Mouse (Mus musculus): ENCODE data around the gene Megf9. TPM values are rescaled to one million over a fixed set of nuclear protein-coding genes. Genes with fewer than 3 reads are reported as not detected.
A peak's percentile ranks its signal among the peaks of the same experiment; 100 is the strongest.

Gene Megf9
- polyA plus RNA-seq, 1 experiment from 2014 or later = 8.4 TPM

- WGBS = 43% methylated on average over 6 of the region's 6 CpGs
- Histone ChIP-seq H3K27me3 (no peaks in the 10 kb centered on the region), H3K4me1 (peaks cover 9% of the 10 kb centered on the region), H3K9ac (no peak overlapping the region), H3K4me2 (no peak overlapping the region), H3K36me3 (no peaks in the 10 kb centered on the region), H3K9me3 (no peaks in the 10 kb centered on the region), H3K27ac (no peak overlapping the region), H3K4me3 (no peak overlapping the region)
- ATAC-seq (ENCODE audit: borderline replicate concordance, extremely low read depth, low FRiP score, low TSS enrichment) = no peak
Observed at GRCm38 (mm10) chr4:70540743-70541142, 5.9 kb upstream of the Megf9 start.

GRCm38 (mm10) chr4:70536661-70537580 lies 2.1 kb upstream of the Megf9 start:
- no peak for ATAC-seq (ENCODE audit: borderline replicate concordance, extremely low read depth, low FRiP score, low TSS enrichment)
- H3K4me2 ChIP-seq = no peak overlapping the region
- H3K36me3 ChIP-seq = no peaks in the 10 kb centered on the region
- peaks cover 29% of the 10 kb centered on the region for H3K4me1 ChIP-seq
- WGBS = 31% methylated on average over 2 of the region's 2 CpGs
- H3K27ac ChIP-seq = no peak overlapping the region
- H3K27me3 ChIP-seq = no peaks in the 10 kb centered on the region
- H3K9ac ChIP-seq = no peak overlapping the region
- no peak overlapping the region for H3K4me3 ChIP-seq
- H3K9me3 ChIP-seq = no peaks in the 10 kb centered on the region

GRCm38 (mm10) chr4:70535711-70536311 lies 1.0 kb upstream of the Megf9 start:
- no peaks in the 10 kb centered on the region for H3K36me3 ChIP-seq
- H3K4me1 ChIP-seq = peaks cover 29% of the 10 kb centered on the region
- peak overlapping the region; percentile 79 for H3K9ac ChIP-seq
- WGBS = 7% methylated on average over 7 of the region's 7 CpGs
- H3K27me3 ChIP-seq = no peaks in the 10 kb centered on the region
- peak overlapping the region; percentile 93 for H3K4me3 ChIP-seq
- H3K9me3 ChIP-seq = no peaks in the 10 kb centered on the region
- ATAC-seq (ENCODE audit: borderline replicate concordance, extremely low read depth, low FRiP score, low TSS enrichment) = no peak
- H3K27ac ChIP-seq = peak overlapping the region; percentile 91
- H3K4me2 ChIP-seq = peak overlapping the region; percentile 73

GRCm38 (mm10) chr4:70535289-70535688 lies 494 bp upstream of the Megf9 start:
- H3K4me2 ChIP-seq = peak overlapping the region; percentile 73
- no peaks in the 10 kb centered on the region for H3K36me3 ChIP-seq
- H3K4me1 ChIP-seq = peaks cover 29% of the 10 kb centered on the region
- H3K27ac ChIP-seq = peak overlapping the region; percentile 91
- under 1% methylated on average over 18 of the region's 18 CpGs for WGBS
- H3K9me3 ChIP-seq = no peaks in the 10 kb centered on the region
- H3K9ac ChIP-seq = peak overlapping the region; percentile 79
- H3K4me3 ChIP-seq = peak overlapping the region; percentile 93
- peak; percentile 70 for ATAC-seq (ENCODE audit: borderline replicate concordance, extremely low read depth, low FRiP score, low TSS enrichment)
- no peaks in the 10 kb centered on the region for H3K27me3 ChIP-seq

- H3K9ac ChIP-seq = peak overlapping the region; percentile 81
- H3K27me3 ChIP-seq = no peaks in the 10 kb centered on the region
- H3K9me3 ChIP-seq = no peaks in the 10 kb centered on the region
- peaks cover 29% of the 10 kb centered on the region for H3K4me1 ChIP-seq
- under 1% methylated on average over 56 of the region's 66 CpGs for WGBS
- peak; percentile 41 for ATAC-seq (ENCODE audit: borderline replicate concordance, extremely low read depth, low FRiP score, low TSS enrichment)
- H3K4me3 ChIP-seq = peak overlapping the region; percentile 93
- peak overlapping the region; percentile 82 for H3K27ac ChIP-seq
- H3K36me3 ChIP-seq = no peaks in the 10 kb centered on the region
- peak overlapping the region; percentile 93 for H3K4me2 ChIP-seq
Observed at GRCm38 (mm10) chr4:70534078-70534890, 511 bp downstream of the Megf9 start.

GRCm38 (mm10) chr4:70533056-70533805 lies 1.6 kb downstream of the Megf9 start:
- Histone ChIP-seq H3K4me2 (peak overlapping the region; percentile 93), H3K4me3 (peak overlapping the region; percentile 93), H3K9ac (peak overlapping the region; percentile 81), H3K27ac (no peak overlapping the region), H3K27me3 (no peaks in the 10 kb centered on the region), H3K4me1 (peaks cover 29% of the 10 kb centered on the region), H3K36me3 (no peaks in the 10 kb centered on the region), H3K9me3 (no peaks in the 10 kb centered on the region)
- 51% methylated on average over 3 of the region's 3 CpGs for WGBS
- ATAC-seq (ENCODE audit: borderline replicate concordance, extremely low read depth, low FRiP score, low TSS enrichment) = no peak

GRCm38 (mm10) chr4:70531021-70531420 lies 3.8 kb downstream of the Megf9 start:
- no peak for ATAC-seq (ENCODE audit: borderline replicate concordance, extremely low read depth, low FRiP score, low TSS enrichment)
- H3K36me3 ChIP-seq = no peaks in the 10 kb centered on the region
- H3K9ac ChIP-seq = no peak overlapping the region
- H3K27me3 ChIP-seq = no peaks in the 10 kb centered on the region
- no peaks in the 10 kb centered on the region for H3K9me3 ChIP-seq
- H3K27ac ChIP-seq = no peak overlapping the region
- WGBS = 92% methylated on average over 1 of the region's 1 CpGs
- no peak overlapping the region for H3K4me3 ChIP-seq
- H3K4me2 ChIP-seq = no peak overlapping the region
- peaks cover 23% of the 10 kb centered on the region for H3K4me1 ChIP-seq

- Histone ChIP-seq H3K9ac (no peak overlapping the region), H3K27me3 (no peaks in the 10 kb centered on the region), H3K36me3 (no peaks in the 10 kb centered on the region), H3K4me2 (no peak overlapping the region), H3K27ac (no peak overlapping the region), H3K4me1 (peaks cover 12% of the 10 kb centered on the region), H3K9me3 (no peaks in the 10 kb centered on the region), H3K4me3 (no peak overlapping the region)
- no peak for ATAC-seq (ENCODE audit: borderline replicate concordance, extremely low read depth, low FRiP score, low TSS enrichment)
- WGBS = 79% methylated on average over 3 of the region's 3 CpGs
Observed at GRCm38 (mm10) chr4:70528622-70529021, 6.2 kb downstream of the Megf9 start.

GRCm38 (mm10) chr4:70523346-70523745 lies 11.4 kb downstream of the Megf9 start:
- H3K4me2 ChIP-seq = no peak overlapping the region
- no peak overlapping the region for H3K4me3 ChIP-seq
- no peaks in the 10 kb centered on the region for H3K9me3 ChIP-seq
- WGBS = 73% methylated on average over 2 of the region's 2 CpGs
- H3K4me1 ChIP-seq = no peaks in the 10 kb centered on the region; the same call in 1 of the 2 replicates
- ATAC-seq (ENCODE audit: borderline replicate concordance, extremely low read depth, low FRiP score, low TSS enrichment) = no peak
- H3K9ac ChIP-seq = no peak overlapping the region
- no peaks in the 10 kb centered on the region for H3K27me3 ChIP-seq
- no peak overlapping the region for H3K27ac ChIP-seq
- no peaks in the 10 kb centered on the region for H3K36me3 ChIP-seq

- Histone ChIP-seq H3K36me3 (no peaks in the 10 kb centered on the region), H3K27me3 (no peaks in the 10 kb centered on the region), H3K9ac (no peak overlapping the region), H3K9me3 (no peaks in the 10 kb centered on the region), H3K27ac (peak overlapping the region; percentile 48), H3K4me2 (no peak overlapping the region), H3K4me1 (no peaks in the 10 kb centered on the region; the same call in 1 of the 2 replicates), H3K4me3 (no peak overlapping the region)
- 82% methylated on average over 1 of the region's 1 CpGs for WGBS
- no peak for ATAC-seq (ENCODE audit: borderline replicate concordance, extremely low read depth, low FRiP score, low TSS enrichment)
Observed at GRCm38 (mm10) chr4:70521506-70522292, 13.1 kb downstream of the Megf9 start.

All from lung, embryonic 15.5 days (tissue).